Mouse (Mus musculus) spleen, adult 18-20 months (tissue): Measurements from ENCODE around the gene Dst.

Experiments
- DNase-seq, 2 experiments: peaks; one replicate each; pipeline ENCODE4 v3.0.0; 2022; ENCODE audit warnings: mixed read lengths in 2 of 2

The Dst gene

DNA sequence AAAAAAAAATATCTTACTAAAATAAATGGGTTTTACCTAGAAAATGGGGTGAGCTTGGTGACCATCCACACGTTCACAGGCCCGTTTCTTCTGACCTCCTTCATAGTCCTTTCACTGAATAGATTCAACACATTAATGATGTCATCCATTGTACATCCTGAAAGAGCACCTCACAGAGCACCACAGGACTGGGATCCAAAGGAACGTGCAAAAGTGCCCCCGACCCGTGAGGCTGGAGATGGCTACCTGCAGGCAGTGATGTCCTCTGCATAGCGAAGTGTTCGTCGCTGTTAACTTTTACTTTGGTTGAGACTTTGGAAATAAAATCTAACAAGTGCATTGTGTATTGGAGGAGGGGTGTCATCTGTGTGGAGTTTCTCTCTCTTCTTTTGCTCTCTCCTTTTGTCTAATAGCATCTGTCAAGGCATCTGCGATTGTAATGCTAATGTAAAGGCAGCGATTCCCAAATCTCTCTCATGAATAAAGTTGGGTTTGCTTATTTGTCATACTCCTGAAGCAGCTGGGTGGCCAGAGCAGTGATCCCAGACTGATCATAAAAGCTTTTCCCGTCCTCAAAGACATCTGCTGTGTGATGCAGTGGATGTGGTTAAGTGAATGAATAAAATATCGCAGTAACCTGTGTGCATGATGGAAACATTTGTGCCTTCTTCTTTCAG lies 275.4 kb downstream of the Dst start:
- DNase-seq = no peak

DNA sequence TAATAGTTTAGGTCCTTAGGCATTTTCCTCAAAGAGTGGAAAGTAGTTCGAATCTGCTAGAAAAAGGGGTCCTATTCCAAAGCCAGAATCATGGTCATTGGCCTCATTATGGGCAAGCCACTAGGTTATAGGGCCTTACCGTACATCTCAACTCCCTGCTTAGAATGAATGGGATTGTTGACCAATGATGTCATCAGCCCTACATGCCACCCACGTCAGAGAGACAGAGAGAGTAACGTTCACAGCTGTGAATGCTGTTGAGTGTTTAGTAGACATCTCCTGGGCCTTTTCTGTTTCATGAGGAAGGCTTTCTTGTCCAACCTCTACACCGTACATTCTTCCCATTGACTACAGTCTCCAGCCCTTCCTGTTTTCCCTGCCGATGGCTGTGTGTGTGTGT lies 276.2 kb downstream of the Dst start:
- DNase-seq = no peak

DNA sequence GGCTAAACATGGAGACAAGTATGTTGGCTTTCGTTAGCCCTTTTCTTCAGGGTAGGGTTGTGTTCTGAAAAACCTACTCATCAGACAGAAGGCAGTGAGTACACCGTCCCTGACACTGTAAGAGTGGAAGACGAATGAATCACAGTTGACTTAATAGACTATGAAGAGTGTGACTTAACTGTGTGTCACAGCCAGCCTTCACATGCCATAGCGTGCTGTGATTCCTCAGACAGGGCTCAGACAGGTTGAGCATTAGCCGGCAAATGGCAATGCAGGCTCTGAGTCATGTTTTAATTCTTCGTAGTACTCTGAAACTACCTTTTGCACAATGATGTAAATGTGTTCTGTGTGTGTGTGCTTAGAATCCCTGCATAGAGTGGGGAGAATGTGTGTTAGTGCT lies 278.0 kb downstream of the Dst start:
- no peak for DNase-seq

DNA sequence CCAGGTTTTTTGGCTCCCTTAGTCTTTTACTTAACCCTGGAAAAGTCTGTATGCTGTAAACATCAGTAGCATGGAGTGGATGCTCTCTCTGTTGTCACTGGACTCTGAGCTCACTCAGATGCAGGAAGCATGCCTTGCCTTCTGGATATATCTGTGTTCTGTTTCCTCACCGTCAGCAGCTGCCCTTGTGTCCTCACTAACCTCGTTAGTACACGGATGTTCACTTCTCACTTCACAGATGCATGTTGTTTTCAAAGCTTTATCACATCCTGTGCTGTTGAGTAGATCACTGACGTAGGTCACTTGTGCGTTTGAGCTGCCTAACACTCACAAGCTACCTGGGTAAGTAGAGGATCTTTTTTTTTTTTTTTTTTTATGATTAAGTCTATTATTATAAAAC lies 279.5 kb downstream of the Dst start:
- DNase-seq = no peak

DNA sequence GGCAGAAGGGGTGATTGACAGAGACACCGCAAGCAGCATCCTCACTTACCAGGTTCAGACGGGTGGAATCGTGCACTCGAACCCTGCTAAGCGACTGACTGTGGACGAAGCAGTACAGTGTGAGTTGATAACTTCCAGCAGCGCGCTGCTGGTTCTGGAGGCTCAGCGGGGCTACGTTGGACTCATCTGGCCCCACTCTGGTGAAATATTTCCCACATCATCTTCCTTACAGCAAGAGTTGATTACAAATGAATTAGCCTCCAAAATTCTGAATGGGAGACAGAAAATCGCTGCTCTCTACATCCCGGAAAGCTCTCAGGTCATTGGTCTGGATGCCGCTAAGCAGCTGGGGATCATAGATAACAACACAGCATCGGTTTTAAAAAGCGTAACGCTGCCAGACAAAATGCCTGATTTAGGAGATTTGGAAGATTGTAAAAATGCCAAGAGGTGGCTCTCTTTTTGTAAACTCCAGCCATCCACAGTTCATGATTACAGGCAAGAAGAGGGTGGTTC lies 280.8 kb downstream of the Dst start:
- DNase-seq = no peak

DNA sequence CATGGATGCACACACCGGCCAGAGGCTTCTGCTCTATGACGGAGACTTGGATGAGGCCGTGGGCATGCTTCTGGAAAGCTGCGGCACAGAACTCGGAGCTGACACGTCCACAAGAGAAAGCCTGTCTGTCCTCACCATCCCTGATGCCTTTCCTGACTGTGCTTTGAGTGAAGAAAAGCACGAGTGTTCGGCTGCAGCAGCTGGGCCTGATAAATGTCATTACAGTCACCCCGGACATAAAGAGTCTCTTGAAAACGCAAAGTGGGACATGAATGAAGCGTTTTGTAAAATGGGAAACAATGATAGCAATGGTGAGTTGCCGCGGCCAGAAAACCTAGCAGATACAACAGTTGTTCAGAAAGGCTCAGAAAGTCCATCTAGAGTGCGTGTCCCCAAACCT lies 281.3 kb downstream of the Dst start:
- no peak for DNase-seq

DNA sequence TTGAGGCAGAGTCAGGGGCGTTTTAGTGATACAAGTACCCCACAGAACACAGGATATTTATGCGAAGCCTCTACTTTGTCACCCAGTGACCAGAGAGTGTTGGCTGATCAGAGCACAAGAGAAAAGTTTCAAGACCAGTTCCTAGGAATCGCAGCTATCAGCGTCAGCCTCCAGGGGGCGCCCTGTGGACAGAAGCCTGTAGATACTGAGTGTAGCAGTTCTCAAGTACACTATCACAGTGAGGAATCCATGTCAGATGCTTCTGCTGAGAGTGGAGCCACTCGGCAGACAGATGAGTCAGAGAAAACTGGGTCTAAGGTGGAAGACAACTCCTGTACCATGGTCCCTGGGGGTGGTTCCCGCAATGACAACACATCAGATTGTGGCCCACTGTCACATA lies 281.9 kb downstream of the Dst start:
- peak in 1 of 2 experiments; percentile 16 for DNase-seq

DNA sequence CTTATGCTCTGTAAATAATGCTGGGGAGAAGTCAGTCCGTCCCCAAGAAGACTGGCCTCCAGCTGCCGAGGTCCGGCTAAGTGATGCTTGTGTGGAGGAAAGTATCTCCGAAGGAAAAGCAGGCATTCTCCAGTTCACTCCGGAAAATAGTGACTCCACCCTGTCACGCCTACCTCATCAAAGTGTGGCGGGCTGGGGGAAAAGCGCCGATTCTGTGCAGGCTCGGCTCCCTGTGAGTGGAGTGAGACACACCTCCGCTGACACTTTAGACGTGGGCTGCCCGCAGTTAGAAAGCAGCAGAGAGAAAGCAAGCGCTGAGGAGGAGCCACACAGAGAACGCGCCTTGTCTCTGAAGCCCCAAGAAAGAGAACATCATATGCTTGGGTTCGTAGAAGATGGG lies 284.1 kb downstream of the Dst start:
- no peak for DNase-seq

DNA sequence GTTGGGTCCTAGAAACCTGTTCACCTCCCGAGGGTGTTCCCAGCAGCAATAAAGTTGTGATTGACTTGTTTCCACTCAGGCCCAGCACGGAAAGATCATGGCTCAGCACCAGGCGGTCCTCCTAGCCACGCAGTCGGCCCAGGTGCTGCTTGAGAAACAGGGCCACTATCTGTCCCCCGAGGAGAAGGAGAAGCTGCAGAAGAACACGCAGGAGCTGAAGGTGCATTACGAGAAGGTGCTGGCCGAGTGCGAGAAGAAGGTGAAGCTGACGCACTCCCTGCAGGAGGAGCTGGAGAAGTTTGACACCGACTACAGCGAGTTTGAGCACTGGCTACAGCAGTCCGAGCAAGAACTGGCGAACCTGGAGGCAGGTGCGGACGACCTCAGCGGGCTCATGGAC lies 292.8 kb downstream of the Dst start:
- no peak for DNase-seq

DNA sequence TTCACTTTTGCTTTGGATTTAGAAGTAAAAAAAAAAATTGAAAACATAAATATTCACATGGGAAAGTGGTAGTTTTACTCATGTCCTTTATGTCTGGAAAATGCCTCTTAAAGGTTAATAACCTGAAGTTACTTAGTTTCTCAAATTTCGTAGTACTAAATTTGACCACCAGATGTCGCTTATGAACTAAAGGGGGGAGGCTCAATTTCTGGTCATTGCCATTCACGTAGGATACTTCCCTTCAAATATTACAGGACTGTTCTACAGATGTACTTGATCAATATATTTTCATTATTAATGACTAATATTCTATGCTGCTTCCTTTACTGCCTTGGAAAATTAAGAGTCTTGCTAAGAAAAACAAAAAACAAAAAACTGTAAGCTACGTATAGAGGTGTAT lies 293.5 kb downstream of the Dst start:
- DNase-seq = no peak

DNA sequence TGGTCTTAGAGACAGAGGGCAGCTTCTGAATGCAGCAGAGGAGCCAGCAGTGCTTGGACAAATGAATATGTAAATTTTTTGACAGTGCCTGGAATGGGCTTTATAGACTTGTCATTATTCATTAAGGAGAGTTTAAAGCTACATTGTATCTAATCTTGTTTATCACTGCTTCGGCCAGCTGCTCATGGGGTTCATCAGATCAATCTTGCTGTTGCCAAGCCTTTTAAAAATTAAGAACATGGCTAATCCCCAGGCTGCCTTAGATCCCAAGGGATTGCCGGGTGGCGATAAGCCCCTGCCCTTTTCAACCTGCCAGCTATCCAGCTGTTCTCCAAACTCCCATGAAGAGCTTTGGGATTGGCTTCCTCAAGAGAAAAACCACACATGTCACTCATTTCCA lies 303.7 kb downstream of the Dst start:
- no peak for DNase-seq

DNA sequence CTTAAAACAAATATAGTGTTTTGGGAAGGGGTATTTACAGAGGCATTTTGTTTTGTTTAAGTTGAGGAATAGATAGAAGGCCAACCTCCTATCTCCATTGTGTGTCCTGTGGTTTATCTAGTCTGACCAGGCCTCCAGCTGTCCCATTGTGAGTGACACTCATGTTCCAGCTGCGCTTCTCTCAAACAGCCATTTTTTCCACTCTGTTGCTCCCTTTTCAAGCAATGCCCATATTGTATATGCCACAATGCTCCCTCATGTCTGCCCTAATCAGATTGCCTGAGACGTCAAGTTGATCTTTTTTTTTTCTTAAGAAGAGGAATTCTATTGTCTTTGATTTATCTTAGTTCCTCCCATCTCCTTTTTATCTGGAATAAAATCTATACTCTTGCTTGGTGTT lies 308.4 kb downstream of the Dst start:
- no peak for DNase-seq

DNA sequence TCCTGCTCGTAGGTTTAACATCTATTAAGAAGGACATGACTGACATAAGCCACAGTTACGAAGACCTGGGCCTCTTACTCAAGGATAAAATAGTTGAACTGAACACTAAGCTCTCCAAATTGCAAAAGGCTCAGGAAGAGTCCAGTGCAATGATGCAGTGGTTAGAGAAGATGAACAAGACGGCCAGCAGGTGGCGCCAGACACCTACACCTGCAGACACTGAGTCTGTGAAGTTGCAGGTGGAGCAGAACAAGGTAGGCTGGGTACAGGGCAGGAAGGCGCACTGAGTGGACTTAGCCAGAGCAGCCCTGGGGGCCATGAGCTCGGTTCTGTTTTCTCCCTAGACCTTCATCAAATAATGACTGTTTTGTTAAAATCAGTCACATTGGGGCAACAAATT lies 310.3 kb downstream of the Dst start:
- peak; percentile 56 to 78 for DNase-seq

DNA sequence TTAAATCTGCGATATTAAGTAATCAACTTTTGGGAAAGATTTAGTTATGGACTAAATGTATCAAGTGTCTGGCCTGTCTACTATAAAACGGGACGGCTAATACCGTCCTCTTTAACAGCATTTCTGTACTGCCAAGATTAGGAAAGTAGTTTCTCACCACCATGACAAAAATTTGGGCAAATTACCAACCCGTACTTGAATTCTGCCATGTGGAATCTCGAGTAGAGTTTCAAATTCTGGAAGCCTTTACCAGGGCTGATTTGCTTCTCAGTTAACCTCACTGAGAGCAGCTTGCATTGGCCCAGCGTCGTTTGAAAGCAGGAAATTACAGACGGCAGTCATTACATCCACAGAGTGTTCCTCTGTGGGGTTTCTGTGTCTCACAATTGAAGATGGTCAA lies 310.8 kb downstream of the Dst start:
- no peak for DNase-seq

DNA sequence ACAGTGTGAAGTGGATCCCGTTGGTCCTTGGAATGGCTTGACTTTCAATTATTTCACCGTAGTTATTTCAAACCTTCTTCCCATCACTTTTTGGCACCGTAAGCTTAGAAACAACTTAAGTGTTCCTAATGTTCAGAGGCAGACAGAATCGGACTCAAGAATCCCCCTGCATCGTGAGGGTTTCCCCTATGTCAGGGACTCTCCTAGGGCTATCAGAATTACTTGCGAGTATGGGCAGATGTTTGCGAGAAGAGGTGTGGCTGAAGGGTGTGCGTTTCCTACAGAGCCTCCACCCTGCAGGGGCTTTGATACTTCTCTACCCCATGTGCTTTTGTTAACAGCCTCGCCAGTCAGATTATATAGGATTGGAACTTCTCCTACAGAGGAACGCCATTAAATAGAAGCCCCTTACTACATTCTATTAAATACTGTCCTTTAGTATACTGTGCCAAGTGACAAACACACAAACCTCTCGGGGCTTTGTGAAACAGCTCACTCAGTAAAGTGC lies 312.1 kb downstream of the Dst start:
- no peak for DNase-seq

DNA sequence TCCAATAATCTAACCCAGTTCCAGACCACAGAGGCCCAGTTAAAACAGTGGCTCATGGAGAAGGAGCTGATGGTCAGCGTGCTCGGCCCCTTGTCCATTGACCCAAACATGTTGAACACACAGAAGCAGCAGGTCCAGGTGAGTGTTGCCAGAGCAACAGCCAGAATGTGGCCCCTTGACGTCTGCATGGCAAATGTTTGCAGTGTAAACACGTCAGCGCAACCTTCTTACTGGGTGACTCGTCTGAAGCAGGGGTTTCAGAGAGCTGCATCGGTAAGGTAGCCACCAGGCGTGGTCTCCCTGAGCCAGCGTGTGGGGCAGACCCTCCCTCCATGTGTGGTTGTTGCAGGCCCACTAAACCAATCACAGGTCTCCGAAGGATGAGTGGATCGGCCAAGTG lies 315.8 kb downstream of the Dst start:
- no peak for DNase-seq

DNA sequence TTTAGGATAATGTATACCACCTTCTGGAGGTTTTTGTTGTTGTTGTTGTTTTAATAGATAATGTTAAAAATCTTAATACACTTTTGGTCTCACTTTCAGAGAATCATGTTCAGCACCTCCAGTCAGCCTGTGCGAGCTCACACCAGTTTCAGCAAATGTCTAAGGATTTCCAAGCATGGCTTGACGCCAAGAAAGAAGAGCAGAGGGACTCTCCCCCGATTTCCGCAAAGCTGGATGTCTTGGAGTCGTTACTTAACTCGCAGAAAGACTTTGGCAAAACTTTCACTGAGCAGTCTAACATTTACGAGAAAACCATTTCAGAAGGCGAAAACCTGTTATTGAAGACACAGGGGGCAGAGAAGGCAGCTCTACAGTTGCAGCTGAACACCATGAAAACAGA lies 319.7 kb downstream of the Dst start:
- no peak for DNase-seq

DNA sequence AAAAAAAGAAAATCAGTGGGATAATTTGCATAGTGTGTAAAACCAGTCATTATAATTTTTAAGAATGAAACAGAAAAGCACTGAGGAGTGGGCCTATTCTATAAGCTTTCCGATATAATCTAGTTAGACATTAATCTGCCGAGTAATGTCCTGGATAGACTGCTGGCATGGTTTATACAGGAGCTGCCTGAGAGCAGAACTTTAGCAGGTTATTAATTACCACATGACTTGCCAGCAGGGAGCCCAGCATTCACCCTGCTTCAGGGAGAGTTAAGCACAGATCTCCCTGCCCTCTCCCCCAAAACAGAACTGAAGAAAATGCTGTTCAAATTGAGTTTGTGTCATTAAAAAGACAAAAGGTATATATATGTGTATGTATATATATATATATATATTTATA lies 323.0 kb downstream of the Dst start:
- no peak for DNase-seq

DNA sequence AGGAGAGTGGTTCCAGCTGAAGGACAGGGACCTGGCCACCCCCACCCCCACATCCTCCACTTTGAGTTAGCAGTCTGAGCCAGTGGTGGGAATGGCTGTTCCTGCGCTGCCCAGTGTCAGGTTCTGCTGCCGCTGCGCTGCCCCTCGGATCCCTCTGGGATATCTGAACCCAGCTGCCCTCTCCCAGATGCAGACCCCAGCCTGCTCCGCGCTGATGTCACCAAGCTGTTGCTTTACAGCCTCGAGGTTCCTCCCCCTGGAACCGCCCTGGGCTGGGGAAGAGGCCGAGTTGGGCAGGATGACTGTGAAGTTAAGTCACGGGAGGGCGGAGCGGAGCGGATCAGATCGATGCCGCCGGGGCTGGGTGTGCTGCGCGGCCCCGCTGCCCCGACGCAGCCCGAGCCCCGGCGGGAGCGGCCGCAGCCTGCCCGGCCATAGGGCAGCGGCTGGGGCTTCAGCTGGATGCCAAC lies 328.3 kb downstream of the Dst start:
- DNase-seq = peak in 1 of 2 experiments; percentile 25

DNA sequence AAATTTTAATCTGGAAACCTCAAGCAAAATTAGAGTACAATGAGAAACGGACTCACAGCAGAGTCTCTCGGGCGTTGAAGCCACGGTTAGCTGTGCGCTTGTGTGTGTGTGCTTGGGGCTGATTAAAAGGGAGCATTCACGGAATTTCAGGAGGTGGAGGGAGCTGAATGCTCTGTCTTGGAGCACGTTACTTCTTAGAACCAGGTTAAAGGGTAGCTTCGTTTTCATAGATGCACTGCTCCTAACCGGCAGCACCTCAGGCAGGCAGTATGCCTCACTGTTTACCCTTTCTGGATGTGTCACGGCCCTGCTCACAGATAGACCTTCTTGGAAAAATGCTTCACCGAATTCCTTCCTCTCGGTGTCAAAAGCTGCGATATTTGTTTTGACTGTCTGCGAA lies 329.2 kb downstream of the Dst start:
- DNase-seq = no peak

DNA sequence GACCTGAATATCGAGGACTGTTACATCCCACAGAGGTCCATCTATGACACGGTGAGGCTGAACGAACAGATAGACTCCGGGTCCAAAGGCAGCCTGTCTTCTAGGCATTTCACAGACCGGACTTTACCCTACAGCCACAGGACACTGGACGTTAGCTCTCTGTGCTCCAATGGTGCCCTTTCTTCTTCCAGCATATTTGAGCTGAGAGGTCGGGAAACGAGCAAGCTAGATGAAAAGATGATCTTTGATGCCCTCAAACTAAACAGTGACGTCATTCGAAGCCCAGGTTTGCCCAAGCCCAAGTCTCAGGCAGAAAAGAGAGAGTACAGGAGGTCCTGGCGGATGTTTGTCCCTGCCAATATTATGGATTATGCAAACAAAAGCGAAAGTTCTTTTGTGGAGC lies 329.7 kb downstream of the Dst start:
- DNase-seq = no peak

DNA sequence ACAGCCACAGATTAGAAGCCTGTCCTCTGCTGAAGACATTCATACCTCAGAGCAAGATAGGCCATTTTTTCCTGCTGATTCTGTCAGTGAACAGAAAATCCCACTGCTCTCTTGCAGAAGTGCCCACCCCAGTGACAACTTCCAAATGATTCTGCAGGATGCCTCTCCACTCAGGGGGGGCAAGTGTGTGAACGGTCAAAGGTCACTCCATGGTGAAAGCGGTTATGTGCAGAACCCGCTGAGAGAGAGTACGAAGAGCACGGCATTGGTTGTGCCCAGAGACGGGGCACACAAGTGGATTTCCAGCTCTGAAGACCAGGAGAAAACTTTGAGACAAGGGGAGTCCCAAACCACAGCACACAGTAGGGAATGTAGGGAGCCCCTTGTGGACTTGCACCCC lies 330.2 kb downstream of the Dst start:
- DNase-seq = no peak

DNA sequence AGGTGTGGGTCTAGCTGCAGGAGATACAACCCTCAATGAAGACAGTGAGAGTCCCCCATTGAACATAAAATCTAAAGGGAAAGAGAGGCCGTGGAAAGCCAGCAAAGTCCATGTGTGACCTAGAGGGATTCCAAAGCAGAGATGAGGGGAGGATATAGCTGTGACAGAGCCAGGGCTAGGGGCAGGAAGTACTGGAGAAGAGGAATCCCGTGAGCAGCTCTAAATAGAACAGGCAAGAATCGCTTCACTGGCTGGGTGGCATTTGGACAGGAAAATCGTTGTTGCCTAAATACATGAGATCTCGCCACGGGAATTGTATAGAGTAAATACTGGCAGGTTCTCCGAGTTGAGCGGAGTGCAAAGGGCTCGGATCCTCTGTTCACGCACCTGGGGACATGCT lies 336.7 kb downstream of the Dst start:
- DNase-seq = no peak

DNA sequence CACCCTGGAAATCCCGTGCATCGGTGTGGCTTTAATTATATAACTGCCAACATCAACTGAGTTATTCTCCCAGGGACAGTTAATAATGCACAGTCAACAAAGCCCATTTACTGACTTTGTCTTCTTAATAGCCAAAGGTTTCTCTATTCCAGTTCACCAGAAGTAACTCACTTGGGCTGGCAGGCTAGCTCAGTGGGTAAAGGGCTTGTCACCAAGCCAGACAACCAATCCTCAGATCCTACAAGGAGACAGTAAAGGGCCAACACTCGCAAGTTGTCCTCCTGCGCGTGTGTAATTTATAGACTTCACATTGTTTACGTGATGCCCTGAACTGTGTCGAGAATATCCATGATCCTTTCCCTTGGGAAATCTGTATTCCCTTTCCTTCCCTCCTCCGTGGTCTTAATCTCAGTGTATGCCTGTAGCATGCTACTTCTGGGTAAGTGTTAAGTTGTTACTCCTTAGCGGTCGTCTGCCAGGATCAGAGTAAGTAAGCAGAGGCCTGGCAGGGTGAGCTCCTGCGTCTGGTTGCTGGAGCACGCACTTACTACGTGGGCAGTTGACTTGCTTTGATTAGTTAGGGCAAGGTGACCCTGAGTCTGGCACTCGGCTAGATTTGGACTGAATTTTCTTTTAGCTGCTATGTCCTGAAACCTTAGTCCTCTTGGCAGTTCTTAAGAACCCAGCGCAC lies 338.1 kb downstream of the Dst start:
- no peak for DNase-seq

DNA sequence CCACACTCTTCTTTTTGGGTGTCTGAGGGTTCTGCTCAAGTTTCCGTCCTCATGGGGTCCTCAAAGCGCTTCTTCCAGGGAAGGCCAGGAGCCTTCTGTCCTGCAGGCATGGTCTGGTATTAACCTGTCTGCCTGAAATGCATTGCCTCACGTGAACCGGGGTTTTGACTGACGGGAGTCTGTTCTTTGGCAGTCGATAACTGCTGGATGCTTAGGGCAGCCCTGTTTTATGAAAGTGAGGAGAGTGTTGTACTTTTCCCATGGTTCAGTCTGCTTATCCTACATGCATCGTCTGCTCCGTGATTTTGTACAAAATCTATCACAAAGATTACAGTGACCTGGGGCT lies 338.6 kb downstream of the Dst start:
- no peak for DNase-seq
